Mouse (Mus musculus) olfactory bulb, adult 2 months (tissue): ENCODE measurements around the gene Plcb2. TPM values are rescaled to one million over a fixed set of nuclear protein-coding genes. Genes with fewer than 3 reads are reported as not detected.
A peak's percentile ranks its signal among the peaks of the same experiment; 100 is the strongest.

Source experiments
- H3K27ac ChIP-seq: fragments of 200-500 bp; 2 replicates; pipeline ENCODE4 v1.5.1; 2012; ENCODE audit warnings: low read depth, low read length; ENCODE audit not compliant: insufficient read depth
- H3K4me1 ChIP-seq: fragments of 200-500 bp; 2 replicates; pipeline ENCODE4 v1.6.1; 2012; ENCODE audit warnings: low read length; ENCODE audit not compliant: control insufficient read depth, insufficient read depth
- H3K4me3 ChIP-seq: fragments of 200-500 bp; 2 replicates; pipeline ENCODE4 v1.5.1; 2012; ENCODE audit warnings: mild to moderate bottlenecking, low read depth, low read length, moderate library complexity; ENCODE audit not compliant: insufficient read depth
- CTCF ChIP-seq: fragments of 200-500 bp; IDR thresholded peaks from 2 replicates; pipeline ENCODE4 v1.5.1; 2012; ENCODE audit warnings: low read depth, mild to moderate bottlenecking, low read length, moderate library complexity; ENCODE audit not compliant: insufficient read depth
- POLR2A ChIP-seq: fragments of 200-500 bp; IDR thresholded peaks from 2 replicates; pipeline ENCODE4 v1.6.1; 2012; ENCODE audit warnings: mild to moderate bottlenecking, low read depth, low read length, moderate library complexity; ENCODE audit not compliant: insufficient read depth
- WGBS: fragments of 180-500 bp; shearing (Covaris S2); methylation state at CpG from one replicate; pipeline ENCODE4 v1.1.7; 2018; 5-methylcytosine and 5-hydroxymethylcytosine counted together
- polyA plus RNA-seq: library from polyadenylated mRNA; stranded (reverse); fragments of >200 nt; gene quantifications from 2 replicates; pipeline ENCODE4 v1.2.4, GENCODE M21; 2012; ENCODE audit warnings: low replicate concordance; ENCODE audit not compliant: missing spikeins, insufficient read depth, insufficient read length

Plcb2 gene
- polyA plus RNA-seq: not detected in 2 replicates

GRCm38 (mm10) chr2:118728337-118728736 is at the start of gene Plcb2:
Plcb2 (minus strand) TSS chr2:118728438.
- peaks cover 24% of the 10 kb centered on the region for H3K4me1 ChIP-seq
- WGBS: 45% methylated on average over 7 of the region's 7 CpGs
- TF ChIP-seq POLR2A (no peak), CTCF (no peak)
- H3K4me3 ChIP-seq: no peak within 1 kb of the TSS
- no peak within 1 kb of the TSS for H3K27ac ChIP-seq

- TF ChIP-seq CTCF: no peak
- TF ChIP-seq POLR2A: no peak
- H3K27ac ChIP-seq: peak overlapping the region; percentile 57
- WGBS: 55% methylated on average over 2 of the region's 2 CpGs
- H3K4me1 ChIP-seq: peaks cover 22% of the 10 kb centered on the region
- H3K4me3 ChIP-seq: no peak overlapping the region
These were observed 48.1 kb upstream of the Plcb2 start for GRCm38 (mm10) chr2:118776295-118776694.

- TF ChIP-seq POLR2A: no peak
- no peak for TF ChIP-seq CTCF
- H3K4me3 ChIP-seq: no peak overlapping the region
- H3K27ac ChIP-seq: peak overlapping the region; percentile 57
- peaks cover 22% of the 10 kb centered on the region for H3K4me1 ChIP-seq
- 14% methylated on average over 4 of the region's 4 CpGs for WGBS
These were observed 47.6 kb upstream of the Plcb2 start for GRCm38 (mm10) chr2:118775846-118776245.

- no peak overlapping the region for H3K27ac ChIP-seq
- H3K4me1 ChIP-seq: peaks cover 22% of the 10 kb centered on the region
- no peak overlapping the region for H3K4me3 ChIP-seq
- TF ChIP-seq POLR2A: no peak
- TF ChIP-seq CTCF: no peak
- WGBS: 35% methylated on average over 1 of the region's 1 CpGs
These were observed 47.2 kb upstream of the Plcb2 start for GRCm38 (mm10) chr2:118775396-118775795.

GRCm38 (mm10) chr2:118774536-118774935 is 46.3 kb upstream of the Plcb2 start:
- H3K4me3 ChIP-seq: no peak overlapping the region
- TF ChIP-seq POLR2A (no peak), CTCF (no peak)
- WGBS: 92% methylated on average over 2 of the region's 2 CpGs
- H3K27ac ChIP-seq: no peak overlapping the region
- peaks cover 22% of the 10 kb centered on the region for H3K4me1 ChIP-seq

GRCm38 (mm10) chr2:118772158-118772874 is 44.1 kb upstream of the Plcb2 start, which contains the start of gene Phgr1:
Phgr1 (plus strand) TSS chr2:118772769.
- TF ChIP-seq POLR2A: no peak
- no peak for TF ChIP-seq CTCF
- Histone ChIP-seq H3K4me3 (no peak within 1 kb of the TSS), H3K4me1 (peaks cover 17% of the 10 kb centered on the region), H3K27ac (no peak within 1 kb of the TSS)
- 82% methylated on average over 6 of the region's 6 CpGs for WGBS

- 83% methylated on average over 10 of the region's 10 CpGs for WGBS
- Histone ChIP-seq H3K4me3 (no peak overlapping the region), H3K4me1 (peaks cover 33% of the 10 kb centered on the region), H3K27ac (no peak overlapping the region)
- TF ChIP-seq CTCF (no peak), POLR2A (no peak)
These were observed 38.1 kb upstream of the Plcb2 start for GRCm38 (mm10) chr2:118766041-118767033.

- peaks cover 46% of the 10 kb centered on the region for H3K4me1 ChIP-seq
- no peak overlapping the region for H3K4me3 ChIP-seq
- no peak overlapping the region for H3K27ac ChIP-seq
- TF ChIP-seq POLR2A: no peak
- no peak for TF ChIP-seq CTCF
- 83% methylated on average over 5 of the region's 5 CpGs for WGBS
These were observed 36.6 kb upstream of the Plcb2 start for GRCm38 (mm10) chr2:118764875-118765274.
